Mouse (Mus musculus): Measurements from ENCODE around the gene Krt4.

Krt4 gene

DNA sequence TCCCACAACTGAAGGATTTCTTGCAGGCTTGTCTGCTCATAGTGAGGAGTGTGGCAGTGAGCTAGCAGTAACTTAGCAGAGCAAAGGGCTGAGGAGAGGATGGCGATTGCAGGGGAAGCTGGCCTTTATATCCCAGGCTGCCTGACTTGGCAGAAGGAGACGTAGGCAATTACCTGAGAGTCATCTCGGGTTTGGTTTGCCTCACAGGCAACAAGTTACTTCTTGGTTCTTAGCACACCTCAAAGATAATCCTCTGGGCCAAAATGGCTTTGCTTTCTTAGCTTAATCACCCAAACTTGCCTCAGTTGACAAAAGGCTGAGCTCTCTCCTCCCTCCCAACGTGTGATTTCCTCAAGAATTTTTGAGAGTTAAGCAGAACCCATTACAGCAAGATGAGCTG, 31.7 kb downstream of the Krt4 start, which contains the start of gene Krt76:
TSS of gene Krt76 (minus strand) at position 101 of the 400 bp plus-strand sequence.
- no peak for DNase-seq (ENCODE audit: low read depth)

DNA sequence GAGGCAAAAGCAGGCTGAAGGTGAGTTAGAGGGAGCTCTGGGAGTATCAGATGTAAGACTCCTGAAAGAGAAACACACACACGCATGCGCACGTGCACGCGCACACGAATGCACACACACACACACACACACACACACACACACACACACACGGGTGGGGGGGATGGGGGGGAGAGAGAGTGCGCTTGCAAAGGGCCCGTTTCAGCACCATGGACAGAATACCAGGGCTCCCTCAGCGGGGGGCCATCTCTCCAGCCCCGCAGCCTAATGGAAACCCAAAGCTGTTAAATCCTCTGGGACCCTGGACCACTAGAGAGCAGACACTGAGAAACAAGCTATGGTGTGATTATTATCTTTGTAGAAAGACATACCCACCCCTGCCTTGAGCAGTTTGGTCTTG, 44.8 kb downstream of the Krt4 start:
- DNase-seq (ENCODE audit: low read depth): no peak

DNA sequence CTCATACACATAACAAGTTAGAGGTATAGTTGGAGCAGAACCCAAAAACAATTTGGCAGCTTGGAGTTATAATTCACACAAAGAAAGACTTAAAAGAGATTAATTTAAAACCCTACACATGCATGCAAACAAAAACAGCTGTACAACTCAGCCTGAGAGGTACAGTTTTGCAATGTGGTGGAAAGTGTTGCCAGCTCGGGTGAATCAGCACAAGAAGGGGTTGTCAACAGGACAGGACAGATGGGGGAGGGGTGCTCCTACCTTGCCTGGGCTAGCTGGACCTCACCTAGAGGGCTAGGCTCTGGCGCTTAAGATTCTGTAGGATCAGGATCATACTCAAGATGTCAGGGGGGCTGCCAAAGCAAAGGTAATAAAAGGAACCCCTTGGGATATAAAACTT, 46.5 kb downstream of the Krt4 start:
- DNase-seq (ENCODE audit: low read depth): no peak

DNA sequence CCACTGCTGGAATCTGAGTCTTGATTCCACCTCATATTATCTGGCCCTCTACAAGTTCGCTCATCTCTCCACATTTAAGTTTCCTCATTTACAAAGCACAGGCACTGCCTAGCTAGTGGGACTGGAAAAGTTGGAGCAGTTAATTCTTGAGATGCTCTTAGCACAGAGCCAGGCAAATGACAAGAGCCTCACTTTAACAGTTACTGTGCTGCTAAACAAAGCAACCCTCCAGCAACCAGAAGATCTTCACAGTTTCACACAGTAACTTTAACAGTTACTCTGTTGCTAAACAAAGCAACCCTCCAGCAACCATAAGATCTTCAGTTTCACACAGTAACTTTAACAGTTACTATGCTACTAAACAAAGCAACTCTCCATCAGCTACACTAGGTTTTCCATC, 50.2 kb downstream of the Krt4 start:
- no peak for DNase-seq (ENCODE audit: low read depth)

DNA sequence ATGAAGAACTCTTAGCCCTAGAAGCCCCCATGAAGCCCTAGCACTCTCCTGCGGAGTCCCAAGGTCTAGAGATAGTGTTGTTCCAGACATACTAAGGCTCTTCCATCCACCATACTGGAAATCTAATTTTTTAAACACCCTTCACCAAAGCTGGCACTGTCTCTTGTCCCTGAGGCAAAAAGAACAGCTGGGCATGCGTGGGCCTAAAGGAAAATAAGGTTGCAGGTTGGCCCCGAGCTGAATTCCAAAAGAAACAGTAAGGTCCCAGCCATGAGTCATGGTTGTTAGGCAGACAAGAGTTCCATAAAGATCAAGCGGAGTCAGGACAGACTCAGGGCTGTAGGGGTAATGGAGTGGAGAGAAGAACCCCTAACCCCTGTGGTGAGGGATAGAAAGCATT, 51.3 kb downstream of the Krt4 start:
- no peak for DNase-seq (ENCODE audit: low read depth)

DNA sequence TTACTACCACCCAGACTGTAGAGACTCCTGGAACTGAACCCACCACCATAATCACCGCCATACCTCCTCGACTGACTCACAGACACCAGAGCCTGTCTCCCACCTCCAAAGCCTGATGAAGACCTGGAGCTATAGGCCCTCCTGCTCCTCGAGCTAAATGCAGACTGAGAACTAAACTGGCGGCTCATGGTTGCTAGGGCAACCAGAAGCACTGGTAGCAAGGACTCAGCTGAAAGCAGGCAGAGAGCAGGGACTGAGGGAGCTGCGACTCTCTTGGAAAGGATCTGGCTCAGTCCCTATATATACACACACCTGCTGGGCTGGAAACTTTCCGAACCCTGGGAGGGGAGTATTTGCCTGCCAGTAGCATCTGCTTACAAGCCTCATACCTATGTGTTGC, 55.1 kb downstream of the Krt4 start, which contains the start of gene Krt77:
TSS of gene Krt77 (minus strand) at position 275 of the 400 bp plus-strand sequence.
- DNase-seq (ENCODE audit: low read depth): no peak

Data from 416B (cell line).